Mouse (Mus musculus) olfactory bulb, adult 2 months (tissue): Measurements from ENCODE around the gene Coq10a.

Experiments used
- CTCF ChIP-seq: fragments of 200-500 bp; IDR thresholded peaks from 2 replicates; pipeline ENCODE4 v1.5.1; 2012; ENCODE audit warnings: low read depth, mild to moderate bottlenecking, low read length, moderate library complexity; ENCODE audit not compliant: insufficient read depth
- POLR2A ChIP-seq: fragments of 200-500 bp; IDR thresholded peaks from 2 replicates; pipeline ENCODE4 v1.6.1; 2012; ENCODE audit warnings: mild to moderate bottlenecking, low read depth, low read length, moderate library complexity; ENCODE audit not compliant: insufficient read depth

- TF ChIP-seq CTCF (no peak), POLR2A (no peak)
Observed at GRCm38 (mm10) chr10:128336195-128336594, 32.6 kb downstream of the Coq10a start.
